Mouse (Mus musculus) intestine, embryonic 14.5 days (tissue): ENCODE measurements around the gene Tulp3. TPM values are rescaled to one million over a fixed set of nuclear protein-coding genes. Genes with fewer than 3 reads are reported as not detected.

Experiments used
- ATAC-seq: fragments of 200-750 bp; cut with Nextera tagmentation; replicated peaks from 2 replicates; pipeline ENCODE4 v1.8.0; 2017; ENCODE audit warnings: low read depth, moderate number of reproducible peaks, moderate TSS enrichment, moderate library complexity; ENCODE audit not compliant: low FRiP score, low TSS enrichment
- DNase-seq: peaks from one replicate; pipeline ENCODE4 v3.0.0-alpha.2; 2018; ENCODE audit warnings: low spot score
- H3K27ac ChIP-seq: fragments of 300-500 bp; sonication (generic); 2 replicates; pipeline ENCODE4 v1.5.1; 2014; ENCODE audit warnings: low read depth, mild to moderate bottlenecking, control low read depth
- H3K27me3 ChIP-seq: fragments of 300-500 bp; sonication (generic); replicated peaks from 2 replicates; pipeline ENCODE4 v1.6.1; 2014; ENCODE audit warnings: low read length, control low read depth; ENCODE audit not compliant: control insufficient read depth, insufficient read depth
- H3K36me3 ChIP-seq: fragments of 300-500 bp; sonication (generic); 2 replicates; pipeline ENCODE4 v1.6.1; 2014; ENCODE audit warnings: low read length, control low read depth; ENCODE audit not compliant: control insufficient read depth, insufficient read depth
- H3K4me1 ChIP-seq: fragments of 300-500 bp; sonication (generic); replicated peaks from 2 replicates; pipeline ENCODE4 v1.6.1; 2014; ENCODE audit warnings: low read length, control low read depth, mixed read lengths; ENCODE audit not compliant: control insufficient read depth, insufficient read depth
- H3K4me2 ChIP-seq: fragments of 300-500 bp; sonication (generic); 2 replicates; pipeline ENCODE4 v1.6.1; 2014; ENCODE audit warnings: low read length
- H3K4me3 ChIP-seq: fragments of 300-500 bp; sonication (generic); 2 replicates; pipeline ENCODE4 v1.5.1; 2014; ENCODE audit warnings: low read depth, low read length, control low read depth, mixed read lengths
- H3K9ac ChIP-seq: fragments of 300-500 bp; sonication (generic); 2 replicates; pipeline ENCODE4 v1.6.1; 2014; ENCODE audit warnings: mild to moderate bottlenecking, low read length
- H3K9me3 ChIP-seq: fragments of 300-500 bp; sonication (generic); 2 replicates; pipeline ENCODE4 v1.6.1; 2016; ENCODE audit warnings: low read length, control low read depth; ENCODE audit not compliant: control insufficient read depth
- WGBS: fragments of 180-500 bp; shearing (Covaris S2); extraction: QIAGEN DNeasy Blood & Tissue Kit; methylation state at CpG from one replicate; pipeline ENCODE4 v1.1.7; 2014; 5-methylcytosine and 5-hydroxymethylcytosine counted together
- polyA plus RNA-seq: library from polyadenylated mRNA; unstranded; fragments of >200 nt; fragmentation: Nextera tagmentation; extraction: Ambion mirVana; gene quantifications from 2 replicates; pipeline ENCODE4 v1.2.1, GENCODE M21; 2014

Tulp3 gene
- polyA plus RNA-seq, 1 experiment from 2014 or later = 14.4 TPM

GRCm38 (mm10) chr6:128279099-128279498 lies 76.6 kb downstream of the Tulp3 start:
- 78% methylated on average over 4 of the region's 4 CpGs for WGBS
- DNase-seq = no peak
- Histone ChIP-seq H3K4me1 (peaks cover 13% of the 10 kb centered on the region), H3K27ac (no peak overlapping the region), H3K4me2 (no peak overlapping the region), H3K27me3 (no peaks in the 10 kb centered on the region), H3K36me3 (no peaks in the 10 kb centered on the region), H3K9me3 (no peaks in the 10 kb centered on the region), H3K9ac (no peak overlapping the region), H3K4me3 (no peak overlapping the region)
- no peak for ATAC-seq

DNA sequence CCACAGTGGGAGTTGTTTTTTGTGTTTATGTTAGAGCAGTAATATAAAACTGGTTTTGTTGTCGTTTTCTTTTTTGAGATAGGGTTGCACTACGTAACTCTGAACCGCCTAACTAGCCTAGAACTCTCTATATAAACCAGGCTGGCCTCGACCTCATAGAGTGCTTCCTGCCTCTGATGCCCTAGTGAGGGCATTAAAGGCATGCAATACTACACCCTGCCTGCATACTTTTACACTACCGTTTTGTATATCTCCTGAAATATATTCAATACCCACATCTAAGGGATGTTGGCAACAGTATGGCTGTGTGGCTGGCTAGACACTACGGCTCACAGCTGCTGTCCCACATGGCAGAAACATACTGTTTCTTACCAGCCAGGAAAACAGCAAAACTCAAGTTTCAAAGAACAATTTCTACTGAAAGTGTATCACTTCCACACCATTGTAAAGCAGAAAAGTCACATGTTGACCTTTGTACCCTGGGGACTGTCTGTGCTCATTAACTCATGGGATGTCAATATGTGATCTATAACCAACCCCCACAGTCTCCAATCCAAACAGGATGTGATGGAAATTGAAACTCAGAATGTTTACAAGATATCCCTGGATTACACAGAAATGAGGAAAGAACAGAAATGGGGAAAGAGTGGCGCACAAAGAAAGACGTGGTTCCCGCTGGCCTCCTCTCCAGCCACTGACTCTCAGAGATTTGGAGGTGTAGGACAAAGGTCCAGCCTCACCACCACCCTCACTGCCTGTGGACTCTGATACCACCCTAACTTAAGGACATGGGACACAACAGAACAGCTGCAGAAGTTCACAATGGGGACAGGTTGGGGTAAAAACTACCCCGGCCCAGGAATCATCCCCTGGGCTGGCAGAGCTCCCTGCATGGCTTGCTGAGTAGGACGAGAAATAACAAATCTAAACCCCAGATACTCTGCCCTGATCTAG lies 78.2 kb downstream of the Tulp3 start:
- Histone ChIP-seq H3K36me3 (no peaks in the 10 kb centered on the region), H3K27ac (no peak overlapping the region), H3K9me3 (no peaks in the 10 kb centered on the region), H3K9ac (no peak overlapping the region), H3K4me1 (peaks cover 13% of the 10 kb centered on the region), H3K4me3 (no peak overlapping the region), H3K27me3 (no peaks in the 10 kb centered on the region), H3K4me2 (no peak overlapping the region)
- ATAC-seq (no peak), DNase-seq (no peak)
- 78% methylated on average over 11 of the region's 11 CpGs for WGBS

DNA sequence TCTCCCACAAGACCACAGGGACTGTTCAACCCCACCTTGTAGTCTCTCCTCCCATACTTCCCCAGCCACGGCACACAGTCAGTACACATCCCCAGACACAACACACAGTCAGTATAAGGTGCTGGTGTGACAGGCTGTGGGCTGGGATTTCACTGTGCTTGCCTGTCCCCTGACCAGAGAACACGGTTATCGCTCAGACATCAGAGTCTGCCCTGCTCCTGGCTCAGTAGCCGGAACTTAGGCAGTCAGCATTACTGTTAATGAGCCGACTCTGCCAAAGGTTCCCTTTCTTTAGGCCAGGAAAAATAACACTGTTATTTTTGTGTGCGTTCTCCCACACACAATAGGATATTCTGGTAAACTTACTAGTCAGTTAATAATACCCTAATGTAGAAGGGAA lies 79.3 kb downstream of the Tulp3 start:
- WGBS = 89% methylated on average over 6 of the region's 6 CpGs
- ATAC-seq = no peak

GRCm38 (mm10) chr6:128275506-128276064 lies 80.1 kb downstream of the Tulp3 start:
- DNase-seq (no peak), ATAC-seq (no peak)
- H3K4me3 ChIP-seq = no peak overlapping the region
- no peak overlapping the region for H3K4me2 ChIP-seq
- H3K27me3 ChIP-seq = no peaks in the 10 kb centered on the region
- H3K27ac ChIP-seq = no peak overlapping the region
- H3K4me1 ChIP-seq = peaks cover 11% of the 10 kb centered on the region
- 84% methylated on average over 8 of the region's 8 CpGs for WGBS
- no peaks in the 10 kb centered on the region for H3K36me3 ChIP-seq
- no peaks in the 10 kb centered on the region for H3K9me3 ChIP-seq
- H3K9ac ChIP-seq = no peak overlapping the region

More for the DNA sequence above, 79.3 kb downstream of the Tulp3 start:
- Histone ChIP-seq H3K27me3 (no peaks in the 10 kb centered on the region), H3K4me3 (no peak overlapping the region), H3K27ac (no peak overlapping the region), H3K4me1 (peaks cover 13% of the 10 kb centered on the region), H3K9ac (no peak overlapping the region), H3K4me2 (no peak overlapping the region), H3K36me3 (no peaks in the 10 kb centered on the region), H3K9me3 (no peaks in the 10 kb centered on the region)
- DNase-seq = no peak

- ATAC-seq = no peak
- WGBS = 94% methylated on average over 1 of the region's 1 CpGs
- Histone ChIP-seq H3K4me3 (no peak overlapping the region), H3K4me1 (no peaks in the 10 kb centered on the region), H3K36me3 (no peaks in the 10 kb centered on the region), H3K27ac (no peak overlapping the region), H3K9me3 (no peaks in the 10 kb centered on the region), H3K4me2 (no peak overlapping the region), H3K27me3 (no peaks in the 10 kb centered on the region), H3K9ac (no peak overlapping the region)
- DNase-seq = no peak
Observed at GRCm38 (mm10) chr6:128273507-128273906, 82.1 kb downstream of the Tulp3 start.

DNA sequence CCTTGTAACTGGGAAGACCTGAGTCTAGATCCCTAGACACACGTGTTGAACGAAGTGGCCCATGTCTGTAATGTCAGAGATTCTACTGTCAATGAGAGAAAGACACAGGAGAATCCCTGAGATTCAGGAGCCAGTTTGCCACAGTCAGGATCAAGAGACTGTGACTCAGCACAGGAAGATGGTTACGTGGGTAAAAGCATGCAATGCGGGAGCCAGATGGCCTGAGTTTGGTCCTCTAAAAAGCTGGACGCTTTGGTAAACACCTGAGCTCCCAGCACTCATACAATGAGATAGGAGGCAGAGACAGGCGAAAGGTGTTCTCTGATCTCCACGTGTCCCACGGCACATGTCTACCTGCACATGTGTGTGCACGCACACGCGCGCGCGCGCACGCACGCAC lies 82.9 kb downstream of the Tulp3 start:
- DNase-seq = no peak
- no peaks in the 10 kb centered on the region for H3K27me3 ChIP-seq
- no peak overlapping the region for H3K4me3 ChIP-seq
- H3K9me3 ChIP-seq = no peaks in the 10 kb centered on the region
- no peaks in the 10 kb centered on the region for H3K36me3 ChIP-seq
- no peak overlapping the region for H3K4me2 ChIP-seq
- H3K27ac ChIP-seq = no peak overlapping the region
- no peaks in the 10 kb centered on the region for H3K4me1 ChIP-seq
- 95% methylated on average over 17 of the region's 17 CpGs for WGBS
- H3K9ac ChIP-seq = no peak overlapping the region
- no peak for ATAC-seq

Other genes starting within 250 kb of the Tulp3 start
- 110 and 113 TPM in 2 replicates for gene Tspan9, start 212.3 kb downstream of the Tulp3 start, polyA plus RNA-seq
- gene Tead4, start 55.0 kb downstream of the Tulp3 start, polyA plus RNA-seq = 1.7 and 1.9 TPM in 2 replicates
- gene Rhno1, start 7.1 kb upstream of the Tulp3 start, polyA plus RNA-seq = 125 and 136 TPM in 2 replicates
- 37.2 and 41.4 TPM in 2 replicates for gene Foxm1, start 7.1 kb upstream of the Tulp3 start, polyA plus RNA-seq
- 0.43 TPM in 1 of 2 replicates, not detected in the other for gene Tex52, start 19.6 kb upstream of the Tulp3 start, polyA plus RNA-seq
- gene Gm44596, start 19.7 kb upstream of the Tulp3 start, polyA plus RNA-seq = not detected in 2 replicates
- gene Nrip2, start 43.4 kb upstream of the Tulp3 start, polyA plus RNA-seq = 6.1 and 6.6 TPM in 2 replicates
- gene Itfg2, start 69.1 kb upstream of the Tulp3 start, polyA plus RNA-seq = 29.6 and 35.9 TPM in 2 replicates
- 489 and 529 TPM in 2 replicates for gene Fkbp4, start 82.8 kb upstream of the Tulp3 start, polyA plus RNA-seq
- gene Pzp, start 170.9 kb upstream of the Tulp3 start, polyA plus RNA-seq = 0.05 TPM in 1 of 2 replicates, not detected in the other
- gene A2ml1, start 225.8 kb upstream of the Tulp3 start, polyA plus RNA-seq = 2.5 and 3.5 TPM in 2 replicates